Mouse (Mus musculus): ENCODE measurements around the gene Wdfy4.

Wdfy4 gene

GRCm38 (mm10) chr14:33189849-33190423 is 4.6 kb upstream of the Wdfy4 start:
- no peak for DNase-seq (ENCODE audit: low read depth, low spot score)

- DNase-seq (ENCODE audit: low read depth, low spot score): no peak
These were observed 3.9 kb upstream of the Wdfy4 start for GRCm38 (mm10) chr14:33189230-33189629.

- DNase-seq (ENCODE audit: low read depth, low spot score): no peak
These were observed 1.9 kb upstream of the Wdfy4 start for GRCm38 (mm10) chr14:33187201-33187600.

- no peak for DNase-seq (ENCODE audit: low read depth, low spot score)
These were observed 5.2 kb downstream of the Wdfy4 start for GRCm38 (mm10) chr14:33180102-33180501.

- DNase-seq (ENCODE audit: low read depth, low spot score): no peak
These were observed 10.1 kb downstream of the Wdfy4 start for GRCm38 (mm10) chr14:33175059-33175821.

GRCm38 (mm10) chr14:33171942-33172341 is 13.4 kb downstream of the Wdfy4 start:
- DNase-seq (ENCODE audit: low read depth, low spot score): no peak

- DNase-seq (ENCODE audit: low read depth, low spot score): no peak
These were observed 16.6 kb downstream of the Wdfy4 start for GRCm38 (mm10) chr14:33168750-33169149.

- DNase-seq (ENCODE audit: low read depth, low spot score): no peak
These were observed 23.1 kb downstream of the Wdfy4 start for GRCm38 (mm10) chr14:33162238-33162637.

- no peak for DNase-seq (ENCODE audit: low read depth, low spot score)
These were observed 27.0 kb downstream of the Wdfy4 start for GRCm38 (mm10) chr14:33158268-33158667.

GRCm38 (mm10) chr14:33152941-33153340 is 32.4 kb downstream of the Wdfy4 start:
- no peak for DNase-seq (ENCODE audit: low read depth, low spot score)

- DNase-seq (ENCODE audit: low read depth, low spot score): peak; percentile 7
These were observed 39.0 kb downstream of the Wdfy4 start for GRCm38 (mm10) chr14:33146287-33146686.

- DNase-seq (ENCODE audit: low read depth, low spot score): no peak
These were observed 48.5 kb downstream of the Wdfy4 start for GRCm38 (mm10) chr14:33136843-33137242.

GRCm38 (mm10) chr14:33135170-33135569 is 50.1 kb downstream of the Wdfy4 start:
- DNase-seq (ENCODE audit: low read depth, low spot score): no peak

- DNase-seq (ENCODE audit: low read depth, low spot score): no peak
These were observed 54.1 kb downstream of the Wdfy4 start for GRCm38 (mm10) chr14:33131044-33131758.

- DNase-seq (ENCODE audit: low read depth, low spot score): no peak
These were observed 68.7 kb downstream of the Wdfy4 start for GRCm38 (mm10) chr14:33116590-33116989.

GRCm38 (mm10) chr14:33104809-33105208 is 80.5 kb downstream of the Wdfy4 start:
- DNase-seq (ENCODE audit: low read depth, low spot score): peak; percentile 3

GRCm38 (mm10) chr14:33101609-33102008 is 83.7 kb downstream of the Wdfy4 start:
- no peak for DNase-seq (ENCODE audit: low read depth, low spot score)

- no peak for DNase-seq (ENCODE audit: low read depth, low spot score)
These were observed 85.4 kb downstream of the Wdfy4 start for GRCm38 (mm10) chr14:33099926-33100325.

- DNase-seq (ENCODE audit: low read depth, low spot score): no peak
These were observed 86.2 kb downstream of the Wdfy4 start for GRCm38 (mm10) chr14:33099111-33099510.

- no peak for DNase-seq (ENCODE audit: low read depth, low spot score)
These were observed 88.8 kb downstream of the Wdfy4 start for GRCm38 (mm10) chr14:33096462-33096861.

GRCm38 (mm10) chr14:33083326-33083725 is 102.0 kb downstream of the Wdfy4 start:
- no peak for DNase-seq (ENCODE audit: low read depth, low spot score)

GRCm38 (mm10) chr14:33082301-33082700 is 103.0 kb downstream of the Wdfy4 start:
- DNase-seq (ENCODE audit: low read depth, low spot score): no peak
